ENCODE assay signal across 16 mouse cellular contexts in the genomic region with DNA sequence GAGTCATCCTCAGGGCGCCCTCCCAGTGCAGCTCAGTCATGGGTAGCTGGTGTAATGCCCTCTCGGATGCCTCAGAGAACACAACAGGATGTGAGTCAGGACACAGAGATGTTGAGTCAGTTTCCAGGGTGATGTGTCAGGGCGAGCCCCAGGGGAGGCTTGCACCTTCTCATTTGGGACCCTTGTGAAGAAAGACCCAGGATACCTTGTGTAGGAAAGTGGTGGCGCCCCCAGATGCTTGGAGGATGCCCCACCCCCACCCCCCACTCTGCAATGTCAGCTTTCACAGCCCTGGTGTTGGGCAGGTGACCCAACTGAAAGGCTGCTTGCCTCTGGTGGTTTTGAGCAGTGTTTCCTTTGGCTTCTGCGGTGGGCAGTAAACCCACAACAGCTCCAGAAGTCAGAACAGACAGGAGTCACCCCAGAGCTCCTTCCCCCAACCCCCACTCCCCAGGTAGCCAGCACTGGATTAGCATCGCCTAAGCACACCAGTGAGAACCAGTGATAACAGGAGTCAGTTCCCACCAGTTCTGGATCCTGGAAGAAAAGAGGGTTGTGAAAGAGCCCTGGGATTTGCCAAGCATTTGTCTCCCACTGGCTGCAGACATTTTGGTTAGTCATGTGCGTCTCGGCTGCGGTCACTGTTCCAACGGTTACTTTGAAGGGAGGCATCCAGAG.
DNase-seq lines count a peak whose midpoint lies in the region; ATAC-seq and TF ChIP-seq lines count a peak whose summit lies in the region.
"Had no signal": no experiment of that assay in that cellular context is flagged by ENCODE, and none has a peak within 500 bp of the region (broad histone marks: within the 10 kb centered on the region; RNA-seq: fewer than 3 reads in every experiment).

No protein-coding gene starts in this region.

- TF ChIP-seq CTCF in liver, postnatal 0 days (IDR thresholded peaks at IDR 0.05; ENCODE audit: low read depth), result no peak

- no peaks in the 10 kb centered on the region for H3K27me3 ChIP-seq in liver, postnatal 0 days (ENCODE audit: insufficient read depth, low read length)
- H3K27me3 ChIP-seq in liver, embryonic 12.5 days (replicated peaks), result no peaks in the 10 kb centered on the region
- H3K27me3 ChIP-seq: embryonic facial prominence, embryonic 12.5 days; liver, embryonic 13.5 days had no signal

- H3K4me1 ChIP-seq in liver, postnatal 0 days (ENCODE audit: insufficient read depth), result no peaks in the 10 kb centered on the region
- H3K4me1 ChIP-seq in liver, embryonic 12.5 days, result no peaks in the 10 kb centered on the region
- H3K4me1 ChIP-seq: liver, embryonic 13.5 days had no signal

- DNase-seq in liver, postnatal 0 days, result peak; percentile 29
- DNase-seq in NIH3T3 (ENCODE audit: low read depth), result peak; percentile 89
- peak; percentile 76 for DNase-seq in induced T-regulatory cell, adult 2 months (ENCODE audit: low read depth)
- DNase-seq in right cerebral cortex, postnatal 4 days, result no peak
- no peak for DNase-seq in left cerebral cortex, postnatal 25 days (ENCODE audit: low spot score in 2 of 2)
- DNase-seq in ovary, postnatal 10 days (ENCODE audit: low spot score), result no peak
- DNase-seq: adrenal gland, postnatal 10 days; cerebellum, adult 8-10 months; heart, adult 2 months; kidney, adult 9 months; layer of hippocampus, adult 9-11 months; liver, embryonic 13.5 days had no signal

- intact Hi-C loops in left cerebral cortex, postnatal 25 days (cut with DNase I), result no loop called here

- H3K9me3 ChIP-seq in liver, postnatal 0 days (ENCODE audit: low read length), result 0 out of 2 replicates have a peak, but pooled peaks cover 2% of the 10 kb centered on the region
- H3K9me3 ChIP-seq in liver, embryonic 12.5 days (replicated peaks), result peaks cover 9% of the 10 kb centered on the region
- H3K9me3 ChIP-seq: liver, embryonic 13.5 days had no signal

- 0 out of 2 replicates have a peak overlapping the region, but pooled peaks have one; percentile 11 for H3K27ac ChIP-seq in liver, postnatal 0 days (ENCODE audit: low read depth)
- H3K27ac ChIP-seq in liver, embryonic 12.5 days, result no peak overlapping the region
- H3K27ac ChIP-seq: embryonic facial prominence, embryonic 12.5 days; heart, adult 2 months; liver, embryonic 13.5 days had no signal

- no peak overlapping the region for H3K4me3 ChIP-seq in liver, postnatal 0 days (ENCODE audit: low read depth, low read length)
- no peak overlapping the region for H3K4me3 ChIP-seq in liver, embryonic 12.5 days
- H3K4me3 ChIP-seq: embryonic facial prominence, embryonic 12.5 days; heart, adult 2 months; liver, embryonic 13.5 days had no signal

- H3K4me2 ChIP-seq in liver, postnatal 0 days (ENCODE audit: low read depth, low read length), result no peak overlapping the region
- no peak overlapping the region for H3K4me2 ChIP-seq in liver, embryonic 12.5 days
- H3K4me2 ChIP-seq: embryonic facial prominence, embryonic 12.5 days; liver, embryonic 13.5 days had no signal

- ATAC-seq in liver, postnatal 0 days, result peak; percentile 64
- ATAC-seq in liver, embryonic 12.5 days, result no peak
- ATAC-seq in neutrophil, adult 5-6 weeks (ENCODE audit: extremely low read depth, insufficient number of reproducible peaks, low FRiP score, poor library complexity, severe bottlenecking), result peak; percentile 92
- ATAC-seq: forebrain, embryonic 16.5 days had no signal

- H3K36me3 ChIP-seq in liver, postnatal 0 days (replicated peaks; ENCODE audit: insufficient read depth, low read length), result no peaks in the 10 kb centered on the region; the same call in none of the 2 replicates
- peaks cover 79% of the 10 kb centered on the region for H3K36me3 ChIP-seq in liver, embryonic 12.5 days

- 52% methylated on average over 10 of the region's 10 CpGs for whole genome bisulfite sequencing in liver, postnatal 0 days (ENCODE audit: insufficient replicate concordance)
- WGBS in liver, embryonic 12.5 days (ENCODE audit: insufficient replicate concordance), result 67% methylated on average over 10 of the region's 10 CpGs

- no peak for TF ChIP-seq EP300 in liver, postnatal 0 days (IDR thresholded peaks at IDR 0.05; ENCODE audit: low read depth)

- no peak overlapping the region for H3K9ac ChIP-seq in liver, postnatal 0 days (replicated peaks)
- no peak overlapping the region for H3K9ac ChIP-seq in liver, embryonic 12.5 days
- H3K9ac ChIP-seq: embryonic facial prominence, embryonic 12.5 days; liver, embryonic 13.5 days had no signal

Comparison
In these comparisons a context has a peak if more than half of its experiments do, and no peak if none do; other contexts are left out.
1. DNase-seq: peak in liver, postnatal 0 days (single experiment), NIH3T3 (single experiment) and induced T-regulatory cell, adult 2 months (single experiment); none in right cerebral cortex, postnatal 4 days (single experiment), left cerebral cortex, postnatal 25 days (0 of 2) and ovary, postnatal 10 days (single experiment).